Mouse (Mus musculus) heart, adult 18-20 months (tissue): ENCODE measurements around the gene Gabpa. TPM values are rescaled to one million over a fixed set of nuclear protein-coding genes. Genes with fewer than 3 reads are reported as not detected.

Experiments
- DNase-seq, 2 experiments: peaks; one replicate each; pipeline ENCODE4 v3.0.0; 2021 to 2022; ENCODE audit warnings: mixed read lengths in 1 of 2
- total RNA-seq, 2 experiments: library from RNA; stranded (reverse); gene quantifications; 2 replicates each; pipeline ENCODE4 v1.2.3; 2021

Gene Gabpa
- total RNA-seq, 2 experiments from 2014 or later = 43.4 to 44.6 TPM

- DNase-seq = no peak
Observed at GRCm38 (mm10) chr16:84864656-84865055, 29.9 kb downstream of the Gabpa start.

GRCm38 (mm10) chr16:84873805-84874204 is 39.1 kb downstream of the Gabpa start:
- DNase-seq = no peak

GRCm38 (mm10) chr16:84875012-84875717 is 40.4 kb downstream of the Gabpa start:
- peak; percentile 11 to 19 for DNase-seq

- DNase-seq = no peak
Observed at GRCm38 (mm10) chr16:84875718-84876035, 41.0 kb downstream of the Gabpa start.

DNA sequence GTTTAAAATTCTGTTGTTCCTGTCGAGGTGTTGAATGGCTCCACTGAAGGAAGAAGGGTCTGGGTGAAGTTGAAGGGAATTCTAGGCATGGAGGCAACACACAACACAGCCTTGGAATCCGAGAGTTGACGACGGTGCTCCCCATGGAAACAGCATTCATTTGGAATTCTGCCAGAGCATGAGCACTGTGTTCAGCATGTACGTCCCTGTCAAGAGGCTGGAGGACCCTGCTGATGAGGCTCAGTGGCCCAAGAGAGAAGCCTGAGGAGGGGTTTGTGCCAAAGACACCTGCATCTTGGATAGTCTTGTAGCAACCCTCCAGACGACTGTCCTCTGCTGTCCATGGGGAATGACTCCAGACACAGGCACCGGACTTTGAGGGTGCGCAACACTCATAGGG is 41.4 kb downstream of the Gabpa start:
- no peak for DNase-seq

- peak; percentile 51 to 85 for DNase-seq
Observed at GRCm38 (mm10) chr16:84879146-84879545, 44.4 kb downstream of the Gabpa start.

DNA sequence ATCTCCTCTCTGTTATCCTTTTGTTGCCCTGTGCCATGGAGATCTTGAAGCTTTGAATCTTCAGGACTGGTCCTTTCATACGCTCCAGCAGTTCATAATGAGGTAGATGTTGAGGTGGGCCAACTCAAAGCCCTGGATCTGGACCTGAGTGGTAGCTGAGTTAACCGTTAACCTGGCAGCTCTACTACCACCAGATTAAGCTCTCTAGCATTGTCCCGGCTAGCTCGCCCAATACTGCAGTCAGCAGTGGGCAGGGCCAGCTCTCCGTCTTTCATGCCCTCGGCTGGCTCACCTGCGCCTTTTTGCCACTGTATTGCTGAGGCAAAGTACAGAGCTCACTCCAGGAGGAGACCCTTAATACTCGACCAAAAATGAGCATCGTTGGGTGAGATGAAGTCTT is 46.4 kb downstream of the Gabpa start:
- no peak for DNase-seq

DNA sequence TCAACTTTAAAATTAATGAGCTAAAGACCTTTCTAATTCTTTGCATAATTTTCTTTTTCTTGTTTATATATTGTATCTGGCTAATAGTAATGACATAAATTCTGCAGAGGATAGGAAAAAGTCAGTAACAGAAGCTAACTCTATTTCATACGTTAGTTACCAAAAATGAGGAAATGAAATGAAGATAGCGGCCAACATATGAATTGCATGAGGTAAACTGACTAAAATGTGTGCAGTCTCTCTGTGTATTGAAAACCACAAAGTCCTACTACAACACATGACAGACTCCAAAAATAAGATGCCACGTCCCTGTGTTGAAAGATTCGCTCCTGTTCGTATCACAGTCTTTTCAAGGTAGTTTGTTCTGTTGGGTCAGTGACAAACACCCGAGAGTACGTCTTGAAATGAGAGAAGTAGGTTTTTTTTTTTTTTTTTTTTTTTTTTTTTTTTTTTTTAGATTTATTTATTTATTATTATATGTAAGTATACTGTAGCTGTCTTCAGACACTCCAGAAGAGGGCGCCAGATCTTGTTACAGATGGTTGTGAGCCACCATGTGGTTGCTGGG is 47.1 kb downstream of the Gabpa start:
- DNase-seq = no peak

- no peak for DNase-seq
Observed at GRCm38 (mm10) chr16:84884572-84884971, 49.8 kb downstream of the Gabpa start.

GRCm38 (mm10) chr16:84902995-84903394 is 68.3 kb downstream of the Gabpa start:
- DNase-seq = no peak

DNA sequence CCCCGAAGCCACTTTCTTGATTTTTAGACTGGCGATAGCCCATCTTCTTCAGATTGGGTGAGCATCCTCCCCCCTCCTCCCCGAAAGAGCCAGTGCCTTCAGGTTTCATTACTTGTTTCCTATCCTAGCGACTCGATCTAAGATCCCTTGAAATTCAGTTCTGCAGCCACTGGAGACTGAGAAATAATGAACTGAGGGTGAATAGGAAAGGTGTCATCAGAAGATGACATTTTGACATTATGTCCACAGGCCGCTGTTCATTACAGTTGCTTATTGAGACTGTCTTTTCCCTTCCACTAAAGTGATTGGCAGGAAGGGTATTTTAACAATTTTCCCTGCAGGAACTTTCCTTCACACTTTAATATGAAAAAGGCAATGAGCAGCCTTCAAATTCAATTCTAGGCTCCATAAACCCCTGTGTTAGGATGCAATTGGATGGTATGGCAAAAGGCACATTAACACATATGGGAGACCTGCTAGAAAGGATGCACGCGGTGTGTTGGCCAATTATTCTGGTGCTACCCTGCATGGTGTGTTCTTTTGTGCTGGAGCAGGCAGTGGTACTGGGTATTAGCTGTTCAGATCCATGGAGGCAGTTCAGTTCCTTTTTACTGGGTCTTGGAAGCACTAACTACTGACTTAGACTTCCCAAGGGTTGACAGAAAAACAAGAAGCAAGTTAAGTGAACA is 76.9 kb downstream of the Gabpa start:
- DNase-seq = no peak

Other genes with a start within 250 kb of the Gabpa start
- gene Mrpl39, start 99.2 kb upstream of the Gabpa start, total RNA-seq = 10 to 100 TPM; 40.3 to 42.9 TPM
- gene Jam2, start 60.8 kb upstream of the Gabpa start, total RNA-seq = 10 to 100 TPM; 85.1 to 92.0 TPM
- gene Atp5j, start 700 bp downstream of the Gabpa start, total RNA-seq = 1,000 to 10,000 TPM; 1,761 to 1,766 TPM